22 mouse cellular contexts compared by ENCODE assay signal in genomic region chr2:50812296-50812695, GRCm38 (mm10).
DNase-seq lines count a peak whose midpoint lies in the region; ATAC-seq and TF ChIP-seq lines count a peak whose summit lies in the region.
"Had no signal": no experiment of that assay in that cellular context is flagged by ENCODE, and none has a peak within 500 bp of the region (broad histone marks: within the 10 kb centered on the region; RNA-seq: fewer than 3 reads in every experiment).

No protein-coding gene starts in this region.

- 35% methylated on average over 4 of the region's 4 CpGs for WGBS in hindbrain, embryonic 11.5 days
- 27% methylated on average over 4 of the region's 4 CpGs for WGBS in hindbrain, embryonic 16.5 days
- 31% methylated on average over 4 of the region's 4 CpGs for WGBS in midbrain, embryonic 14.5 days
- WGBS in midbrain, postnatal 0 days: 32% methylated on average over 4 of the region's 4 CpGs
- 35% methylated on average over 4 of the region's 4 CpGs for WGBS in limb, embryonic 10.5 days

- TF ChIP-seq CTCF in midbrain, postnatal 0 days (IDR thresholded peaks at IDR 0.05): no peak

- no peaks in the 10 kb centered on the region for H3K36me3 ChIP-seq in hindbrain, embryonic 11.5 days (ENCODE audit: control insufficient read depth, insufficient read depth, low read length)
- no peaks in the 10 kb centered on the region for H3K36me3 ChIP-seq in hindbrain, embryonic 16.5 days (ENCODE audit: control insufficient read depth, insufficient read depth, low read length)
- no peaks in the 10 kb centered on the region for H3K36me3 ChIP-seq in midbrain, embryonic 14.5 days (ENCODE audit: control insufficient read depth, insufficient read depth, low read length)
- H3K36me3 ChIP-seq in midbrain, postnatal 0 days (ENCODE audit: insufficient read depth, low read length): no peaks in the 10 kb centered on the region
- no peaks in the 10 kb centered on the region for H3K36me3 ChIP-seq in limb, embryonic 10.5 days
- H3K36me3 ChIP-seq: heart, embryonic 15.5 days had no signal

- H3K9me3 ChIP-seq in hindbrain, embryonic 11.5 days (ENCODE audit: control insufficient read depth, low read length): no peaks in the 10 kb centered on the region
- H3K9me3 ChIP-seq in hindbrain, embryonic 16.5 days (ENCODE audit: control insufficient read depth, low read length): no peaks in the 10 kb centered on the region
- no peaks in the 10 kb centered on the region for H3K9me3 ChIP-seq in midbrain, embryonic 14.5 days (ENCODE audit: control insufficient read depth, low read length)
- H3K9me3 ChIP-seq in midbrain, postnatal 0 days (ENCODE audit: low read length): no peaks in the 10 kb centered on the region
- no peaks in the 10 kb centered on the region for H3K9me3 ChIP-seq in limb, embryonic 10.5 days (replicated peaks)
- H3K9me3 ChIP-seq: heart, embryonic 15.5 days had no signal

- no peak overlapping the region for H3K4me2 ChIP-seq in hindbrain, embryonic 11.5 days (replicated peaks; ENCODE audit: low read depth, low read length)
- no peak overlapping the region for H3K4me2 ChIP-seq in hindbrain, embryonic 16.5 days (ENCODE audit: low read length)
- H3K4me2 ChIP-seq in midbrain, embryonic 14.5 days (ENCODE audit: low read length): no peak overlapping the region
- H3K4me2 ChIP-seq in midbrain, postnatal 0 days (ENCODE audit: low read depth, low read length, poor library complexity, severe bottlenecking): no peak overlapping the region
- H3K4me2 ChIP-seq: heart, embryonic 15.5 days had no signal

- no peak overlapping the region for H3K27ac ChIP-seq in hindbrain, embryonic 11.5 days (ENCODE audit: low read depth, low read length)
- no peak overlapping the region for H3K27ac ChIP-seq in hindbrain, embryonic 16.5 days (ENCODE audit: low read depth, low read length)
- H3K27ac ChIP-seq in midbrain, embryonic 14.5 days (replicated peaks; ENCODE audit: low read depth, low read length): 0 out of 2 replicates have a peak overlapping the region, but pooled peaks have one; percentile 15
- H3K27ac ChIP-seq in midbrain, postnatal 0 days (ENCODE audit: low read depth, low read length): no peak overlapping the region
- peak overlapping the region; percentile 7; the same call in 1 of the 2 replicates for H3K27ac ChIP-seq in limb, embryonic 10.5 days
- H3K27ac ChIP-seq: heart, embryonic 15.5 days; liver, embryonic 14.5 days; macrophage had no signal

- DNase-seq in hindbrain, embryonic 11.5 days (ENCODE audit: low spot score): peak; percentile 10
- DNase-seq in midbrain, embryonic 14.5 days: peak; percentile 28
- no peak for DNase-seq in midbrain, postnatal 0 days (ENCODE audit: low spot score)
- no peak for DNase-seq in limb, embryonic 10.5 days (ENCODE audit: low spot score)
- no peak for DNase-seq in ovary, postnatal 36 days (ENCODE audit: low spot score)
- DNase-seq: adrenal gland, adult 8-10 months; B cell, adult 2 months; cerebellum, adult 2 months; cerebellum, postnatal 14 days; forebrain, postnatal 0 days; gastrocnemius, postnatal 10 days; kidney, adult 9 months; kidney, postnatal 10 days; layer of hippocampus, adult 9-11 months; liver; lung, adult 2 months; lung, postnatal 10 days had no signal

- no peak overlapping the region for H3K9ac ChIP-seq in hindbrain, embryonic 11.5 days (ENCODE audit: low read depth, low read length)
- no peak overlapping the region for H3K9ac ChIP-seq in hindbrain, embryonic 16.5 days (ENCODE audit: low read depth, low read length)
- H3K9ac ChIP-seq in midbrain, embryonic 14.5 days (replicated peaks; ENCODE audit: low read length): no peak overlapping the region
- H3K9ac ChIP-seq in midbrain, postnatal 0 days (replicated peaks; ENCODE audit: low read length, poor library complexity, severe bottlenecking): no peak overlapping the region
- H3K9ac ChIP-seq: forebrain, postnatal 0 days; heart, embryonic 15.5 days; liver, embryonic 14.5 days had no signal

- H3K4me3 ChIP-seq in hindbrain, embryonic 11.5 days (ENCODE audit: low read depth, low read length): no peak overlapping the region
- H3K4me3 ChIP-seq in hindbrain, embryonic 16.5 days (ENCODE audit: low read length): no peak overlapping the region
- H3K4me3 ChIP-seq in midbrain, embryonic 14.5 days (replicated peaks; ENCODE audit: low read depth, low read length): no peak overlapping the region
- no peak overlapping the region for H3K4me3 ChIP-seq in midbrain, postnatal 0 days (ENCODE audit: low read depth, low read length)
- H3K4me3 ChIP-seq in limb, embryonic 10.5 days: no peak overlapping the region
- H3K4me3 ChIP-seq: heart, embryonic 15.5 days had no signal

- H3K4me1 ChIP-seq in hindbrain, embryonic 11.5 days (replicated peaks; ENCODE audit: control insufficient read depth, insufficient read depth, low read length): no peaks in the 10 kb centered on the region
- H3K4me1 ChIP-seq in hindbrain, embryonic 16.5 days (ENCODE audit: control insufficient read depth, insufficient read depth, low read depth, low read length): peaks cover 5% of the 10 kb centered on the region
- peaks cover 29% of the 10 kb centered on the region for H3K4me1 ChIP-seq in midbrain, embryonic 14.5 days (ENCODE audit: control insufficient read depth, insufficient read depth, low read length)
- peaks cover 6% of the 10 kb centered on the region; the same call in 1 of the 2 replicates for H3K4me1 ChIP-seq in midbrain, postnatal 0 days (ENCODE audit: insufficient read depth, low read length)
- peaks cover 71% of the 10 kb centered on the region for H3K4me1 ChIP-seq in limb, embryonic 10.5 days

- no peaks in the 10 kb centered on the region for H3K27me3 ChIP-seq in hindbrain, embryonic 11.5 days (ENCODE audit: control insufficient read depth, insufficient read depth, low read length)
- H3K27me3 ChIP-seq in hindbrain, embryonic 16.5 days (replicated peaks; ENCODE audit: control insufficient read depth, insufficient read depth, low read length): no peaks in the 10 kb centered on the region
- H3K27me3 ChIP-seq in midbrain, embryonic 14.5 days (ENCODE audit: control insufficient read depth, insufficient read depth, low read length): no peaks in the 10 kb centered on the region
- H3K27me3 ChIP-seq in midbrain, postnatal 0 days (ENCODE audit: insufficient read depth, low read length): no peaks in the 10 kb centered on the region
- H3K27me3 ChIP-seq in limb, embryonic 10.5 days (ENCODE audit: low read depth, poor library complexity, severe bottlenecking): no peaks in the 10 kb centered on the region
- H3K27me3 ChIP-seq: heart, embryonic 15.5 days had no signal

- no peak for ATAC-seq in hindbrain, embryonic 11.5 days (ENCODE audit: low FRiP score)
- no peak for ATAC-seq in hindbrain, embryonic 16.5 days
- ATAC-seq in midbrain, embryonic 14.5 days (ENCODE audit: low FRiP score, low TSS enrichment): no peak
- no peak for ATAC-seq in midbrain, postnatal 0 days (ENCODE audit: low FRiP score)
- ATAC-seq: forebrain, postnatal 0 days; intestine, postnatal 0 days had no signal

Comparison
In these comparisons a context has a peak if more than half of its experiments do, and no peak if none do; other contexts are left out.
1. DNase-seq: peak in hindbrain, embryonic 11.5 days (single experiment) and midbrain, embryonic 14.5 days (single experiment); none in midbrain, postnatal 0 days (single experiment), limb, embryonic 10.5 days (single experiment) and ovary, postnatal 36 days (single experiment).
2. H3K27ac ChIP-seq: peak in midbrain, embryonic 14.5 days (single experiment) and limb, embryonic 10.5 days (single experiment); none in hindbrain, embryonic 11.5 days (single experiment), hindbrain, embryonic 16.5 days (single experiment) and midbrain, postnatal 0 days (single experiment).